Mouse (Mus musculus): ENCODE results near the gene Efcab6. TPM values are rescaled to one million over a fixed set of nuclear protein-coding genes. Genes with fewer than 3 reads are reported as not detected.
"Not testable (repeated sequence)": the region's sequence is repeated elsewhere in the genome, so short reads cannot be mapped to it uniquely, and the experiment has no call there.

Efcab6 gene
- polyA plus RNA-seq (2011; ENCODE audit: insufficient read depth, insufficient read length, low replicate concordance, missing spikeins) = not detected in 2 replicates

DNA sequence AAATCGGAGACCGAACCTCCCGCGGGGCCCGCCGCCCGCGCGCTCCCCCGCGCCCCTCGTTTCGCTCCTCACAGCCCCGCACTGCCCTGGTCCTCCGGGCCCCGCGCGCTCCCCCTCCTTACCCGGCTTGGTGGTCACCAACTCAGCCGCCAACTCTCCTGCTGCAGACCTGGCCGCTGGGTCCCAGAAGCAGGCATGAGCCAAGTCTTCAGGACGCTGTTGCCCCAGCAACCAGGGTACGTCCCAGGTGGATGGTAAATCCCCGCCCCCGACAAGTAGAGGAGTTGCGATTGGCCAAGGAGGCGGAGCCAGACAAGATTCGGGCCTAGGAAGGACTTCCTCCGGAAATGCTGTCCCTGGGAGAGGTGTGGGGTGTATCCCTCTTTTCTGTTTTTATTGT is at the start of gene Efcab6:
Efcab6 (minus strand) TSS at position 240 of the 400 bp plus-strand sequence.
- H3K4me1 ChIP-seq (ENCODE audit: control insufficient read depth, insufficient read depth, low read length) = no peaks in the 10 kb centered on the region
- no peak for TF ChIP-seq CTCF (IDR thresholded peaks at IDR 0.05; ENCODE audit: control insufficient read depth, insufficient read depth, low read length)
- no peak for TF ChIP-seq POLR2A (IDR thresholded peaks at IDR 0.05; ENCODE audit: borderline replicate concordance, control insufficient read depth, low read depth, low read length)
- no peak within 1 kb of the TSS; the same call in 1 of the 2 replicates for H3K27ac ChIP-seq (ENCODE audit: control insufficient read depth, insufficient read depth, low read depth, low read length, poor library complexity)
- no peak within 1 kb of the TSS for H3K4me3 ChIP-seq (replicated peaks; ENCODE audit: control insufficient read depth, low read depth, low read length)
- 15% methylated on average over 29 of the region's 29 CpGs for WGBS

DNA sequence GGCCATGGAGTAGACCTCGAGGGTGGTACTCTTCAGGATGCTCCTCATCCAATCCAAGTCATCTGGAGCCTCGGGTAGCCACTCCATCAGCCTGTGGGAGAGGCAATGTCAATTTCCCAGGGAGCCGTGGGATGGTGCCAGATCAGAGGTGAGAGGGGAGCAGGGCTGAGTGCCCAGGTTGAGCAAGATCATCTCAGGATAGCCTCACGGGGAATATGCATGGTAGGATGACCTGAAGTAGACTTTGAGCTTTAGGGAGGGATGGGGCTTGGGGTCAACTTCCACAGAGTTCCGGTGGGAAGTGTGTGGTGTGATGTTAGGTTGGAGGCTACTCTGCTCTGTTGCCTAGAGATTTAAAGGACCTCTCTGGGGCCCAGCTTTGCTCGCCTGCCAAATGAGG is 48.7 kb upstream of the Efcab6 start:
- no peak for TF ChIP-seq CTCF (IDR thresholded peaks at IDR 0.05; ENCODE audit: control insufficient read depth, insufficient read depth, low read length)
- no peak for TF ChIP-seq POLR2A (IDR thresholded peaks at IDR 0.05; ENCODE audit: borderline replicate concordance, control insufficient read depth, low read depth, low read length)

DNA sequence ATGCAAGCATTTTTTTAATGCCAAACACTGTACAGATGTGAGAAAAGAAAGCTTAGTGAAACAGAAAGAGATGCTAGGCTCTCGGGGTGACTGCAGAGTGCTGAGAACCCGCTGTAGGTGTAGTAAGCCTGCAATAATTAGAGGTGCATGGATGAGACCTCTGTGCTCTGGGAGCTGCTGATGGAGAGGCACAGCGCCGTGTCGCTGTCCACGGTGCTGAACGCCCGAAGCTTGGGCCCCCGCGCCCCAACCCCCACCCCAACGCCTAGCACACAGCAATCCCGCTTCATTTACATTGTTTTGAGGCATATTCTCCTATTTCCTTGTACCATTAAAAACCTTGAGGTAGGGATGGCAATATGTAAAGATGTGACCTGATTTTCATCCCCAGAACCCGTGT is 43.7 kb upstream of the Efcab6 start:
- 5% methylated on average over 13 of the region's 13 CpGs for WGBS

More for the DNA sequence above, 48.7 kb upstream of the Efcab6 start:
- Histone ChIP-seq H3K4me1 (ENCODE audit: control insufficient read depth, insufficient read depth, low read length) (no peaks in the 10 kb centered on the region), H3K4me3 (replicated peaks; ENCODE audit: control insufficient read depth, low read depth, low read length) (no peak overlapping the region), H3K27ac (ENCODE audit: control insufficient read depth, insufficient read depth, low read depth, low read length, poor library complexity) (no peak overlapping the region)
- 63% methylated on average over 6 of the region's 6 CpGs for WGBS

DNA sequence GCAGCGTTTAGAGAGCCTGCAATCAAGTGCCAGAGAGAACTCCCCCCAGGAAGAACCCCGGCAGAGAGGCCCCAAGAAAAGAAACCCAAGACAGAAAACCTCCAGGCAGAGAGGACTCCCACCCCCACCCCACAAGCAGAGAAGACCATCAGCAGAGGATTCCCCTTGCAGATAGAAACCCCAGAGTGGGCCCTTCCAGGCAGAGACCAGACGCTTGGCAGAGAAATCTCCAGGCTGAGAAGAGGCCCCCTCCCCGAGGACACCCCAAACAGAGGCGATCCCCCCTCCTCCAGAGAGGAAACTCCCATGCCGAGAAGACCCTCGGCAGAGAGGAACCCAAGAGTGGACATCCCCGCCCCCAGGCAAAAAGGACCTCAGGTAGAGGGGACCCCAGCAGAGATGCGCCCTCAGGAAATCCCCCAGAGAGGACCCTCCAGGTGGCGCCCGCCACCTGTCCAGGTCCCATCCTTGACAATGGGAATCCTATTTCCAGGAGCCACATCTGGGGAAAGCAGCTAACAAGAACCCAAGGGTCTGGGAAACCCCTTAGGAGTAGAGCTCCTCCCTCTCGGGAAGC is 40.8 kb upstream of the Efcab6 start:
- H3K4me1 ChIP-seq (ENCODE audit: control insufficient read depth, insufficient read depth, low read length) = no peaks in the 10 kb centered on the region
- TF ChIP-seq CTCF (IDR thresholded peaks at IDR 0.05; ENCODE audit: control insufficient read depth, insufficient read depth, low read length) (no peak), POLR2A (IDR thresholded peaks at IDR 0.05; ENCODE audit: borderline replicate concordance, control insufficient read depth, low read depth, low read length) (no peak)
- no peak overlapping the region for H3K4me3 ChIP-seq (replicated peaks; ENCODE audit: control insufficient read depth, low read depth, low read length)
- WGBS = 16% methylated on average over 12 of the region's 12 CpGs
- no peak overlapping the region for H3K27ac ChIP-seq (ENCODE audit: control insufficient read depth, insufficient read depth, low read depth, low read length, poor library complexity)

More for the DNA sequence above, 43.7 kb upstream of the Efcab6 start:
- Histone ChIP-seq H3K4me3 (replicated peaks; ENCODE audit: control insufficient read depth, low read depth, low read length) (no peak overlapping the region), H3K27ac (ENCODE audit: control insufficient read depth, insufficient read depth, low read depth, low read length, poor library complexity) (no peak overlapping the region), H3K4me1 (ENCODE audit: control insufficient read depth, insufficient read depth, low read length) (no peaks in the 10 kb centered on the region)
- TF ChIP-seq POLR2A (IDR thresholded peaks at IDR 0.05; ENCODE audit: borderline replicate concordance, control insufficient read depth, low read depth, low read length) (no peak), CTCF (IDR thresholded peaks at IDR 0.05; ENCODE audit: control insufficient read depth, insufficient read depth, low read length) (no peak)

DNA sequence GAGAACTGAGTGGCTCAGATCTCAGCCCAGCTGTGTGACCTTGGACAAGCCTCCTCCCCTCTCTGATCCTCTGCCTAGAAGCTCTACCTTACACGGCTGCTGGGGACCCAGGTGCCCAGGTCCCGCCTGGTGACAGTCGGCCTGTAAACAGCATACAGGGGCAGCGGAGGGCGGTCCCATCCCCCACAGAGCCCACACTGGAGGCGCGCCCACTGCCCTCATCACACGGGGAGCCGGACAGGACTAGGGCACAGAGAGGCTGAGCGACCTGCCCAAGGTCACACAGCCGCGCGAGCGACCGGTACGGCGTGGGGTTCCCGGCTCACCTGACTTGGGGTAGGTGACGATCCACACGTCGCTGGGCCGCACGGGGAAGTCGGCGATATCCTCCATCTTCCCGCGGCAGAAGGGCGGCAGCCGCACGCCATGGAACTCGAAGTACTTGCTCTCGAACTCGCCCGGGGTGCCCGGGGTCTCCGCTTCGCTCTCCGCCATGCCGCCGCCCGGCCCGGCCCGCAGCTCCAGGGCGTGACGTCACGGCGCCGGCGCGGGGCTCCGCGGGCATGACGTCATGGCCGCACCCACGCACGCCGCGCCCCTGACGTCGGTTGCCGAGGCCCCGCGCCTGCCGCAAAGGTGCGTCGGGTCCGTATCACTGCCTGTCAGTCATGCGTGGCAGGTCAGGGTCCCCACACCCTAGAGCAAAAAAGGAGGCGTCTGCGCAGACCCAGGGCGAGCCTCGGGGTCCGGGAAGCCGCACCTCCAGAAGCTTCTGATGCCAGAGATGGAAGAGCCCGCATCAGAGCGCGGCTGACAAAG is 40.1 kb upstream of the Efcab6 start, which contains the start of gene Sult4a1:
Sult4a1 (minus strand) TSS at position 650 of the 819 bp plus-strand sequence.
- no peak within 1 kb of the TSS; the same call in 1 of the 2 replicates for H3K27ac ChIP-seq (ENCODE audit: control insufficient read depth, insufficient read depth, low read depth, low read length, poor library complexity)
- no peaks in the 10 kb centered on the region for H3K4me1 ChIP-seq (ENCODE audit: control insufficient read depth, insufficient read depth, low read length)
- 4% methylated on average over 77 of the region's 77 CpGs for WGBS

DNA sequence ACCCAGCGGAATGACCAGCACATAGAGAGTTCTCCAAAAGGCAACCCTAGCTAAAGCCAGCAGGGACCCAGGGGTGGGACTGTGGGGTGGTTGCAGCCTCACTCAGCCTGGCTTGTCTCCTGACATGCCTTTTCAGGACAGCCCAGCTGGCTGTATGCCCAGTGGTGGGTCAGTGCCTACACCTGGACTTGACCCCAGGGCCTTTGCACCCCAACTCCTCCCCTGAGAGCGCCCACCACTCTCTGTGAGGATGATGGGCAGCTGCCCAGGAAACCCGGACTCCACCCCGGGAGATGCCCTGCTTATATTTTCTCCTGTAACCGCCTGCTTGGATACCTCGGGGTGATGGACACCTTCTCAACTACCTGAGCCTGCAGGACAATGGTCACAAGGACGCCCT is 39.4 kb upstream of the Efcab6 start:
- Histone ChIP-seq H3K4me3 (replicated peaks; ENCODE audit: control insufficient read depth, low read depth, low read length) (no peak overlapping the region), H3K27ac (ENCODE audit: control insufficient read depth, insufficient read depth, low read depth, low read length, poor library complexity) (no peak overlapping the region), H3K4me1 (ENCODE audit: control insufficient read depth, insufficient read depth, low read length) (no peaks in the 10 kb centered on the region)
- 66% methylated on average over 7 of the region's 7 CpGs for WGBS
- TF ChIP-seq CTCF (IDR thresholded peaks at IDR 0.05; ENCODE audit: control insufficient read depth, insufficient read depth, low read length) = no peak
- TF ChIP-seq POLR2A (IDR thresholded peaks at IDR 0.05; ENCODE audit: borderline replicate concordance, control insufficient read depth, low read depth, low read length) = no peak

More for the DNA sequence above, 40.1 kb upstream of the Efcab6 start, which contains the start of gene Sult4a1:
- no peak for TF ChIP-seq POLR2A (IDR thresholded peaks at IDR 0.05; ENCODE audit: borderline replicate concordance, control insufficient read depth, low read depth, low read length)
- TF ChIP-seq CTCF (IDR thresholded peaks at IDR 0.05; ENCODE audit: control insufficient read depth, insufficient read depth, low read length) = no peak
- no peak within 1 kb of the TSS for H3K4me3 ChIP-seq (replicated peaks; ENCODE audit: control insufficient read depth, low read depth, low read length)

DNA sequence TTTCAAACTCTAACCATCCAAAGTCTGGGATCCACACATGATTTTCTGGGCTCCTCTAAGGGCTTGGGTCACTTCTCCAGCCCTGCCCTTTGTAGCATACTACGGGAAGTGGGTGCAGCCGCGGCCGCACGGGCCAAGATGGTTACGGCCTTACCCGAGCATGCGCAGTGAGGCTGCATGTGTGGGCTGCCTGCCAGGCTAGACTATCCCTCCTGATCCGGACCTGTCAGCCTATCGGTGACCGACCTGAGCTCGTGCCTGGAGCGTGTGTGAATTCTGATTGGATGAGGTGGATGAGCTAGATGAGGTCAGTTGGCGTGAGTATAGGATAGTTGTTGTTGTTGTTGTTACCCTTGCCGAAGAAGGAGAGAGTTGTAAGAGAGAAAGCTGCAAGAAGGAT is 32.4 kb upstream of the Efcab6 start:
- WGBS = 78% methylated on average over 15 of the region's 15 CpGs
- not testable (repeated sequence) for H3K4me1 ChIP-seq (ENCODE audit: control insufficient read depth, insufficient read depth, low read length); H3K4me3 ChIP-seq (replicated peaks; ENCODE audit: control insufficient read depth, low read depth, low read length); H3K27ac ChIP-seq (ENCODE audit: control insufficient read depth, insufficient read depth, low read depth, low read length, poor library complexity)

DNA sequence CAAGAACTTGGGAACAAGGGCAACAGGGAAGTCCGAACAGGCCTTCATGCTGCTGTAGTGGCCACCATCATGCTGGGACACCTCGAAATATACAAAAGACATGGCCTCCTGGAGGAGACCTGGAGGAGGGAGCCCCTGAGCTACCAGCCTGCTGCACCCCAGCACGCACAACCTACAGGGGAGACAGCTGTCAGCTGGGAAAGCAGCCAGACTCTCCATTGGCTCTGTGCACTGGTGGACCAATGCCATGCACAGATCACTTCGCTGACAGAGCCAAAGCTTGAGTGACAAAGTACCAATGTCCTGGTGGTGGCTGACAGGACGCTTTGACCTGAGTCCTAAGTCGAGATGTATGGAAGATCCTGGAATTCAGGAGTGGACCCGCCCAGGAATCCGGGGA is 30.9 kb upstream of the Efcab6 start:
- no peak overlapping the region for H3K27ac ChIP-seq (ENCODE audit: control insufficient read depth, insufficient read depth, low read depth, low read length, poor library complexity)
- H3K4me1 ChIP-seq (ENCODE audit: control insufficient read depth, insufficient read depth, low read length) = no peaks in the 10 kb centered on the region
- TF ChIP-seq POLR2A (IDR thresholded peaks at IDR 0.05; ENCODE audit: borderline replicate concordance, control insufficient read depth, low read depth, low read length) (no peak), CTCF (IDR thresholded peaks at IDR 0.05; ENCODE audit: control insufficient read depth, insufficient read depth, low read length) (no peak)
- no peak overlapping the region for H3K4me3 ChIP-seq (replicated peaks; ENCODE audit: control insufficient read depth, low read depth, low read length)
- WGBS = 76% methylated on average over 8 of the region's 8 CpGs
